29 mouse cellular contexts compared by ENCODE assay signal in genomic region chr19:4227446-4227845, GRCm38 (mm10). TPM values are rescaled to one million over a fixed set of nuclear protein-coding genes. Genes with fewer than 3 reads are reported as not detected.
DNase-seq lines count a peak whose midpoint lies in the region; ATAC-seq lines count a peak whose summit lies in the region.
"Had no signal": no experiment of that assay in that cellular context is flagged by ENCODE, and none has a peak within 500 bp of the region (broad histone marks: within the 10 kb centered on the region; RNA-seq: fewer than 3 reads in every experiment).

No protein-coding gene starts in this region.

- H3K4me2 ChIP-seq in lung, embryonic 16.5 days (ENCODE audit: low read depth, low read length): no peak overlapping the region
- H3K4me2 ChIP-seq: embryonic facial prominence, embryonic 15.5 days; heart, embryonic 15.5 days; hindbrain, embryonic 13.5 days had no signal

- 47% methylated on average over 5 of the region's 5 CpGs for WGBS in lung, embryonic 16.5 days

- 0 out of 2 replicates have a peak overlapping the region, but pooled peaks have one; percentile 1 for H3K27ac ChIP-seq in lung, embryonic 16.5 days (ENCODE audit: low read length)
- H3K27ac ChIP-seq: embryonic facial prominence, embryonic 15.5 days; heart, embryonic 15.5 days; hindbrain, embryonic 13.5 days; macrophage; midbrain, embryonic 10.5 days; stomach, postnatal 0 days had no signal

- H3K4me3 ChIP-seq in lung, embryonic 16.5 days (ENCODE audit: low read length): no peak overlapping the region
- H3K4me3 ChIP-seq: embryonic facial prominence, embryonic 15.5 days; heart, embryonic 15.5 days; hindbrain, embryonic 13.5 days; midbrain, embryonic 10.5 days; myocyte had no signal

- no peaks in the 10 kb centered on the region for H3K36me3 ChIP-seq in lung, embryonic 16.5 days (ENCODE audit: control insufficient read depth, insufficient read depth, low read length)
- H3K36me3 ChIP-seq: G1E; heart, embryonic 15.5 days; hindbrain, embryonic 13.5 days; midbrain, embryonic 10.5 days had no signal

- no peaks in the 10 kb centered on the region for H3K9me3 ChIP-seq in lung, embryonic 16.5 days (ENCODE audit: control insufficient read depth, low read length)
- H3K9me3 ChIP-seq: embryonic facial prominence, embryonic 15.5 days; G1E; heart, embryonic 15.5 days; hindbrain, embryonic 13.5 days; midbrain, embryonic 10.5 days had no signal

- ATAC-seq in lung, embryonic 16.5 days (ENCODE audit: low read depth): no peak
- ATAC-seq: forebrain, embryonic 16.5 days; inflammation-experienced regulatory T-cells, adult 6 months; liver, postnatal 0 days; midbrain, embryonic 16.5 days had no signal

- H3K9ac ChIP-seq in lung, embryonic 16.5 days (ENCODE audit: low read length): peak overlapping the region; percentile 24; the same call in 1 of the 2 replicates
- H3K9ac ChIP-seq: embryonic facial prominence, embryonic 15.5 days; heart, embryonic 15.5 days; hindbrain, embryonic 13.5 days; liver, postnatal 0 days had no signal

- no peaks in the 10 kb centered on the region; the same call in 1 of the 2 replicates for H3K27me3 ChIP-seq in lung, embryonic 16.5 days (ENCODE audit: control insufficient read depth, insufficient read depth, low read depth, low read length)
- H3K27me3 ChIP-seq: embryonic facial prominence, embryonic 15.5 days had no signal

- DNase-seq in lung, postnatal 36 days: no peak
- peak; percentile 37 for DNase-seq in thymus, postnatal 25 days
- DNase-seq in thymus, postnatal 14 days: no peak
- DNase-seq in R1 (ENCODE audit: low read depth, low spot score): peak; percentile 36
- peak; percentile 75 for DNase-seq in naive thymus-derived CD4-positive, alpha-beta T cell, adult 2 months (ENCODE audit: low read depth)
- DNase-seq in kidney, postnatal 25 days: no peak
- DNase-seq: adrenal gland, postnatal 25 days; cerebellum, adult 8-10 months; gastrocnemius, postnatal 14 days; heart, postnatal 36 days; kidney, adult 8-10 months; kidney, postnatal 10 days; liver, postnatal 0 days had no signal

- H3K4me1 ChIP-seq in lung, embryonic 16.5 days (replicated peaks; ENCODE audit: control insufficient read depth, insufficient read depth, low read length): peaks cover 17% of the 10 kb centered on the region

RNA-seq across cellular contexts. Expression of gene Pold4, which starts 4.3 kb away (rescaled TPM):
- polyA plus RNA-seq in lung, embryonic 16.5 days (2015; fragmentation: Nextera tagmentation; extraction: Ambion mirVana): 32.6 and 38.0 TPM in 2 replicates

RNA-seq across cellular contexts. Expression of gene AC109138.7, which starts 13.3 kb away (rescaled TPM):
- polyA plus RNA-seq in lung, embryonic 16.5 days (2015; fragmentation: Nextera tagmentation; extraction: Ambion mirVana): not detected in 2 replicates
- polyA plus RNA-seq: brain, embryonic 14.5 days; embryonic facial prominence, embryonic 15.5 days; forebrain, embryonic 16.5 days; heart, embryonic 15.5 days; hindbrain, embryonic 13.5 days; inflammation-experienced regulatory T-cells, adult 6 months; limb, embryonic 11.5 days; liver, adult 2 months; liver, postnatal 0 days; macrophage; midbrain, embryonic 10.5 days; midbrain, embryonic 16.5 days; myocyte; stomach, postnatal 0 days; urinary bladder, adult 2 months had no signal

RNA-seq across cellular contexts. Expression of gene Clcf1, which starts 13.4 kb away (rescaled TPM):
- 4.8 and 6.1 TPM in 2 replicates for polyA plus RNA-seq in lung, embryonic 16.5 days (2015; fragmentation: Nextera tagmentation; extraction: Ambion mirVana)
- polyA plus RNA-seq: G1E had no signal

RNA-seq across cellular contexts. Expression of gene Rad9a, which starts 26.0 kb away (rescaled TPM):
- polyA plus RNA-seq in lung, embryonic 16.5 days (2015; fragmentation: Nextera tagmentation; extraction: Ambion mirVana): 30.5 and 33.6 TPM in 2 replicates

RNA-seq across cellular contexts. Expression of gene Ppp1ca, which starts 35.6 kb away (rescaled TPM):
- polyA plus RNA-seq in lung, embryonic 16.5 days (2015; fragmentation: Nextera tagmentation; extraction: Ambion mirVana): 911 and 931 TPM in 2 replicates

Comparison
In these comparisons a context has a peak if more than half of its experiments do, and no peak if none do; other contexts are left out.
1. DNase-seq: peak in thymus, postnatal 25 days (single experiment), R1 (single experiment) and naive thymus-derived CD4-positive, alpha-beta T cell, adult 2 months (single experiment); none in lung, postnatal 36 days (single experiment), thymus, postnatal 14 days (single experiment) and kidney, postnatal 25 days (0 of 2).